Mouse (Mus musculus) neural tube, embryonic 15.5 days (tissue): ENCODE results near the gene Stpg4. TPM values are rescaled to one million over a fixed set of nuclear protein-coding genes. Genes with fewer than 3 reads are reported as not detected.
A peak's percentile ranks its signal among the peaks of the same experiment; 100 is the strongest.

Experiments
- ATAC-seq: fragments of 200-750 bp; cut with Nextera tagmentation; 2 replicates; pipeline ENCODE4 v1.8.0; 2017; ENCODE audit warnings: mild to moderate bottlenecking, moderate TSS enrichment, moderate library complexity; ENCODE audit not compliant: low FRiP score
- H3K27ac ChIP-seq: fragments of 300-500 bp; sonication (generic); replicated peaks from 2 replicates; pipeline ENCODE4 v1.5.1; 2015; ENCODE audit warnings: mild to moderate bottlenecking, inconsistent platforms
- H3K27me3 ChIP-seq: fragments of 300-500 bp; sonication (generic); replicated peaks from 2 replicates; pipeline ENCODE4 v1.6.1; 2015; ENCODE audit warnings: inconsistent platforms
- H3K36me3 ChIP-seq: fragments of 300-500 bp; sonication (generic); 2 replicates; pipeline ENCODE4 v1.6.1; 2015; ENCODE audit warnings: inconsistent platforms
- H3K4me1 ChIP-seq: fragments of 300-500 bp; sonication (generic); 2 replicates; pipeline ENCODE4 v1.6.1; 2015; ENCODE audit warnings: inconsistent platforms
- H3K4me2 ChIP-seq: fragments of 300-500 bp; sonication (generic); 2 replicates; pipeline ENCODE4 v1.6.1; 2015; ENCODE audit warnings: inconsistent platforms, mild to moderate bottlenecking, moderate library complexity
- H3K4me3 ChIP-seq: fragments of 300-500 bp; sonication (generic); replicated peaks from 2 replicates; pipeline ENCODE4 v1.5.1; 2015; ENCODE audit warnings: mild to moderate bottlenecking, inconsistent platforms
- H3K9ac ChIP-seq: fragments of 300-500 bp; sonication (generic); replicated peaks from 2 replicates; pipeline ENCODE4 v1.6.1; 2015; ENCODE audit warnings: mild to moderate bottlenecking, inconsistent platforms
- H3K9me3 ChIP-seq: fragments of 300-500 bp; sonication (generic); replicated peaks from 2 replicates; pipeline ENCODE4 v1.6.1; 2016; ENCODE audit warnings: inconsistent platforms
- WGBS: fragments of 180-500 bp; shearing (Covaris S2); methylation state at CpG from one replicate; pipeline ENCODE4 v1.1.7; 2015; ENCODE audit warnings: mixed read lengths; 5-methylcytosine and 5-hydroxymethylcytosine counted together
- polyA plus RNA-seq: library from polyadenylated mRNA; unstranded; fragments of >200 nt; fragmentation: Nextera tagmentation; extraction: Ambion mirVana; gene quantifications from 2 replicates; pipeline ENCODE4 v1.2.1, GENCODE M21; 2015

The Stpg4 gene
- polyA plus RNA-seq, 1 experiment from 2014 or later, result 0.26 TPM

DNA sequence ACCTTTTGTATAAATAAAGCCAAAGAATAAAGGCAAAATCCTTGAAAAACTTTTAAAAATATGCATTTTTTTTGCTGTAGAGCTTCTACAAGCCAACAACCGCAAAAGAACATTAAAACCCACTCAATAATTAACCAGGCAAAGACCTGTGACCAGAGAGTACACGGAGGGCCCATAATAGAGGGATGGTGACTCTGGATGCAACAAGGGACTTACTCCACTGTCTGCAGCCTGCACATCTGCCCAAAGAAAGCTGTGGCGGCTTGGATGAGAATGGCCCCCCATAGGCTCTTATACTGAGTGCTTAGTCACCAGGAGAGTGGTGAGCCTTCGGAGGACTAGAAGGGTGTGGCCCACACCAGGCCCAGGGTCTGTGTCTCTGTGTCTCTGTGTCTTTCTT lies 24.1 kb downstream of the Stpg4 start:
- Histone ChIP-seq H3K36me3 (no peaks in the 10 kb centered on the region), H3K9ac (no peak overlapping the region), H3K4me2 (no peak overlapping the region), H3K9me3 (no peaks in the 10 kb centered on the region), H3K27me3 (no peaks in the 10 kb centered on the region), H3K27ac (no peak overlapping the region), H3K4me1 (no peaks in the 10 kb centered on the region), H3K4me3 (no peak overlapping the region)
- 64% methylated on average over 4 of the region's 4 CpGs for WGBS
- ATAC-seq, result no peak

DNA sequence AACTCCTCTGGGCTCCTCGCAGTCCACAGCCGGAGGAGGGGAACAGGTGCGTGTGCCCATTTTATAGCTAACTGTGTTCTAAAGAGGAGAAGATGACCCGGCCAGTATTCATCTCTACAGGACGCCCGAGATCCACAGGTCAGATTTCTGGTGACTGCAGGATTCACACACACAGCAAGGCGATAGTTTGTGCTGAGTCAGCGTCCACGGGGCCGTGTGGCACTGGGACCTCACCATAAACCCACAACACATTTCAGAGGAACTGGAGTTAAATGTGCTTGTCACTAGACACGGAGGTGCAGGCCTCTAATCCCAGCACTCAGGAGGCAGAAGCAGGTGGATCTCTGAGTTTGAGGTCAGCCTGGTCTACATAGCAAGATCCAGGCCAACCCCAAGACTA lies 25.1 kb downstream of the Stpg4 start:
- Histone ChIP-seq H3K9me3 (no peaks in the 10 kb centered on the region), H3K27ac (no peak overlapping the region)
- ATAC-seq, result no peak

DNA sequence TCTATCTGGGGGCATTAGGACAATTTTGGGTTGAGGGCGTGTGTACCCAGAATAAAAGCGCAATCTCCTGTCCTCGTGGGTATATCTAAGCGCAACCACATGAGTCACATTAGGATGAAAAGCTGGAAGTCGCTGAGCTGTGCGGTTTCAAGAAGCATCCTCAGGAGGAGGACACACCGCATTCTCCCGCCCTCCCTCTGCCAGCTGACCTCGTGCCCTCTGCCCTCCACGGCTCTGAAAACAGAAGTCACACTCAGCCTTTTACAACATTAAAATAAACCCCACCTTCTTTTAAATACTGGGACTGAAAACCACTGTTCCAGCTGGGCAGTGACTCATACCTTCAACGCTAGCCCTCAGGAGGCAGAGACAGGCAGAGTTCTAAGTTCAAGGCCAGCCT lies 30.5 kb downstream of the Stpg4 start:
- WGBS, result 75% methylated on average over 11 of the region's 11 CpGs
- Histone ChIP-seq H3K4me3 (no peak overlapping the region), H3K4me2 (no peak overlapping the region), H3K36me3 (no peaks in the 10 kb centered on the region), H3K9ac (no peak overlapping the region), H3K4me1 (no peaks in the 10 kb centered on the region), H3K9me3 (no peaks in the 10 kb centered on the region), H3K27ac (no peak overlapping the region), H3K27me3 (no peaks in the 10 kb centered on the region)
- no peak for ATAC-seq

More for the DNA sequence above, 25.1 kb downstream of the Stpg4 start:
- Histone ChIP-seq H3K4me3 (no peak overlapping the region), H3K4me1 (no peaks in the 10 kb centered on the region), H3K4me2 (no peak overlapping the region), H3K9ac (no peak overlapping the region), H3K36me3 (no peaks in the 10 kb centered on the region), H3K27me3 (no peaks in the 10 kb centered on the region)
- WGBS, result 88% methylated on average over 11 of the region's 11 CpGs

DNA sequence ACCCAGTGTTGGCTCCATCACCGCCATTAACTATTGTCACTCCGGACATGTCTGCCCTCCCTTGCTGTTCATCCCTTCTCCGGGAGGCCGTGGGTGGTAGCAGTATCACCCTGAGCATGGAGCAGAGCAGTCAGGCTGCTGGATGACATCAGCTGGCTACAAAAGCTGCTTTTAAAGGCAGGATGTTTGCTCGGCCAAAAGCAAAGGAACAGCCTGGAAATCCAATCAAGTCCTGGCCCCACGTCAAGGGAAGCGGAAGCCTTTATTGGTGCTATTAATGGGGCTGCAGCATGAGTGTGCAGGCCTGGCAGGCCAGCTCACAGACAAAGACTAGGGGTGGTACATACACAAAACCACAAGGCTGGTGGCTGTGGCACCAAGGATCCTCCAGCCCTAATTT lies 36.3 kb downstream of the Stpg4 start:
- no peak for ATAC-seq
- H3K4me3 ChIP-seq, result no peak overlapping the region

DNA sequence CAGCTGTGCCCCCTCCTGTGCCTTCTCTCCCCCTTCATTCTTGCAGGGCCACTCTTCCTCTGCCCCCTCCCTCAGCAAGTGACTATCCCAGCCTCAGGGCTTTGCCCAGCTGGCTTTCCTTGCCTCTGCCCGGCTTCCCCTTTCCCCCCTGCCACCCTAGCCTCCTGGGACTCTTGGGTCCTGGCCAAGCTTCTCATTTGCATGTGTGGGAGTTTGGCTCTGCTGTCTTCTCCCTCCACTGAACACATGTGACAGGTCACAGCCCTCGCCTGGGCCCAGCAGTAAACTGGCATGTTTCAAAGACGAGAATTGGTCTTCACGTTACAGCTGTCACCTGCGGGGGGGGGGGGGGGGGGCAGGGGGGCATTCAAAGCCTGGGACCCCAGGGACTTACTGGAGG lies 40.5 kb downstream of the Stpg4 start:
- Histone ChIP-seq H3K27me3 (no peaks in the 10 kb centered on the region), H3K4me1 (peaks cover 7% of the 10 kb centered on the region; the same call in 1 of the 2 replicates), H3K4me2 (no peak overlapping the region), H3K9ac (no peak overlapping the region), H3K9me3 (no peaks in the 10 kb centered on the region), H3K36me3 (no peaks in the 10 kb centered on the region), H3K4me3 (no peak overlapping the region), H3K27ac (no peak overlapping the region)
- ATAC-seq, result no peak
- WGBS, result 22% methylated on average over 5 of the region's 5 CpGs

More for the DNA sequence above, 36.3 kb downstream of the Stpg4 start:
- no peak overlapping the region for H3K4me2 ChIP-seq
- H3K27ac ChIP-seq, result peak overlapping the region; percentile 45; the same call in 1 of the 2 replicates
- 44% methylated on average over 7 of the region's 7 CpGs for WGBS
- H3K36me3 ChIP-seq, result no peaks in the 10 kb centered on the region
- peaks cover 7% of the 10 kb centered on the region; the same call in 1 of the 2 replicates for H3K4me1 ChIP-seq
- H3K27me3 ChIP-seq, result no peaks in the 10 kb centered on the region
- H3K9ac ChIP-seq, result no peak overlapping the region
- H3K9me3 ChIP-seq, result no peaks in the 10 kb centered on the region

DNA sequence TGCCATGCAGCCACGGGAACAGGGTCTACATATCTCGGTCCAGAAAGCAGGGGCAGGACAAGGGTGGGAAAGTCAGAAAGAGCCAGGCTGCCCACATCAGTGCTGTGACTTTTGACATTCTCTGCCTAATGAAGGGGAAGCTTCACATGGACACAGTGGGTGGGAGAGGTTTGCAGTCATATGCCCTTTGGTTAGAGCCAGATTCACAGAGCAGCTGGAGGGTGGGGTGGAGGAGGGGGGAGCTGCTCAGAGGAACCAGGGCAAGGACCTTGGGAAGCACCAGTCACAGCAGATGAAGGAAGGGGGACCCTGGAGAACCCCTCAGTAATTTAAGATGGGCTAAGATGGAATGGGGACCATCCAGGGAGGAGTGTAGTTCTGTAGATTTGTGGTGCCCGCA lies 41.7 kb downstream of the Stpg4 start:
- no peak overlapping the region for H3K4me3 ChIP-seq
- WGBS, result 75% methylated on average over 3 of the region's 3 CpGs
- no peaks in the 10 kb centered on the region for H3K36me3 ChIP-seq
- no peaks in the 10 kb centered on the region for H3K9me3 ChIP-seq
- no peak overlapping the region for H3K9ac ChIP-seq
- no peak overlapping the region for H3K27ac ChIP-seq
- H3K4me1 ChIP-seq, result peaks cover 5% of the 10 kb centered on the region; the same call in 1 of the 2 replicates
- no peaks in the 10 kb centered on the region for H3K27me3 ChIP-seq
- ATAC-seq, result no peak
- H3K4me2 ChIP-seq, result no peak overlapping the region

DNA sequence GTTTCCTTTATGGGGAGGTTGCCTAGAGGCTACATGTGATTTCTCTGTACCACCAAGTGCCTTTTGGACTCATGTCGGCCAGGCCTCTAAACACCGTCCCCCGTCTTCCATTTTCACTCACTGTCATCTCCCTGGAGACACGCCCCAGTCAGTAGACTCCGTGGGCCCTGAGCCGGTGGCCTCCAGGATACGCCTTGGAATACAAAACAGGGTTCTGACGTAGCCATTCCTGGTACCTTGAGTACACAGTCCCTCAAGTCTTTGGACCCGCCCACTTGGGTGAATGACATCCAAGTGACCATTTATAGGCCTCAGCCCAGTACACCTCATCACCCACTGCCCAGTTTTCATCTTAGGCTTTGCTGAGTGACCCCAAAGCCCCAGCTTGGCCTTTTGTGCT lies 46.9 kb downstream of the Stpg4 start:
- Histone ChIP-seq H3K27me3 (no peaks in the 10 kb centered on the region), H3K4me2 (no peak overlapping the region), H3K9ac (no peak overlapping the region), H3K4me3 (no peak overlapping the region), H3K4me1 (peaks cover 47% of the 10 kb centered on the region), H3K36me3 (no peaks in the 10 kb centered on the region), H3K27ac (no peak overlapping the region), H3K9me3 (no peaks in the 10 kb centered on the region)
- WGBS, result 71% methylated on average over 9 of the region's 9 CpGs
- ATAC-seq, result no peak

DNA sequence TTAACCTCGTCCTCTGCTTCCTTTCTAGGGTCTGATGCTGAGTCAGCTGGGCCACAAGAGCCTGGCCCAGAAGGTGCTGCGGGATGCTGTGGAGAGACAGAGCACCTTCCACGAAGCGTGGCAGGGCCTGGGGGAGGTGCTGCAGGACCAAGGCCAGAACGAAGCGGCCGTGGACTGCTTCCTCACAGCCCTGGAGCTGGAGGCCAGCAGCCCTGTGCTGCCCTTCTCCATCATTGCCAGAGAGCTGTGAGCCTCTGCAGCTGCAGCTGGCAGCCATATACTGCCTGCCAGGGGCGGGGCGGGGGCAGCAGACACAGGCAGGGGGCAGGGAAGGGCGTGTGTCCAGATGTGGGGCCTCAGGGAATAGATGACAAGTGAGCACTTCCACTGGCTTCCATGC lies 47.7 kb downstream of the Stpg4 start:
- Histone ChIP-seq H3K4me1 (peaks cover 47% of the 10 kb centered on the region), H3K4me2 (no peak overlapping the region), H3K36me3 (no peaks in the 10 kb centered on the region), H3K27ac (peak overlapping the region; percentile 80), H3K9ac (no peak overlapping the region), H3K27me3 (no peaks in the 10 kb centered on the region), H3K9me3 (no peaks in the 10 kb centered on the region), H3K4me3 (no peak overlapping the region)
- WGBS, result 44% methylated on average over 10 of the region's 10 CpGs
- ATAC-seq, result 0 out of 2 replicates have a peak, but pooled peaks have one; percentile 15

DNA sequence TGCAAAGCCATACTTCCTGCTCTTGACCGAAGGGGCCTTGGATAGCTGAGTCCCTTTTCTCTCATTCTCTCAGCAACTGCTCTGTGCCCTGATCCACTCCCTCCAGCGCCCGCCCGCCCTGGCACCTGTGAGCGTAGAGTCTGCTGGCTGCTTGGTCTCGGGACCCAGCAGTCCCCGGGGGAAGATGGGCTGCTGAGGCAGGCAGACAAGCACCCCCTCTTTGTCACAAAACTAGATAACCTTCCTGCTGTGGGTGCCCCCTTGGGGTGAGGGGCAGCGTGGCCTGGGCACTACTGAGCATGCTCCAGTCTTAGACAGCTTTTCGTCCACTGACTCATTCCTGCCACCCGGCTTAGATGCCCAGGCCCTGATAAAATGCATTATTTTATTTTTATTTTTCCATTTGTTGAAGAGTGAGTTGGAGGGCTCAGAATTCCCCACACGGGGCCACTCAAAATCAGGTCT lies 48.3 kb downstream of the Stpg4 start:
- no peak; the same call in 1 of the 2 replicates for ATAC-seq
- Histone ChIP-seq H3K27ac (peak overlapping the region; percentile 80), H3K4me1 (peaks cover 47% of the 10 kb centered on the region), H3K27me3 (no peaks in the 10 kb centered on the region), H3K36me3 (no peaks in the 10 kb centered on the region), H3K9me3 (no peaks in the 10 kb centered on the region), H3K4me2 (no peak overlapping the region), H3K9ac (no peak overlapping the region), H3K4me3 (no peak overlapping the region)
- WGBS, result 68% methylated on average over 11 of the region's 11 CpGs

DNA sequence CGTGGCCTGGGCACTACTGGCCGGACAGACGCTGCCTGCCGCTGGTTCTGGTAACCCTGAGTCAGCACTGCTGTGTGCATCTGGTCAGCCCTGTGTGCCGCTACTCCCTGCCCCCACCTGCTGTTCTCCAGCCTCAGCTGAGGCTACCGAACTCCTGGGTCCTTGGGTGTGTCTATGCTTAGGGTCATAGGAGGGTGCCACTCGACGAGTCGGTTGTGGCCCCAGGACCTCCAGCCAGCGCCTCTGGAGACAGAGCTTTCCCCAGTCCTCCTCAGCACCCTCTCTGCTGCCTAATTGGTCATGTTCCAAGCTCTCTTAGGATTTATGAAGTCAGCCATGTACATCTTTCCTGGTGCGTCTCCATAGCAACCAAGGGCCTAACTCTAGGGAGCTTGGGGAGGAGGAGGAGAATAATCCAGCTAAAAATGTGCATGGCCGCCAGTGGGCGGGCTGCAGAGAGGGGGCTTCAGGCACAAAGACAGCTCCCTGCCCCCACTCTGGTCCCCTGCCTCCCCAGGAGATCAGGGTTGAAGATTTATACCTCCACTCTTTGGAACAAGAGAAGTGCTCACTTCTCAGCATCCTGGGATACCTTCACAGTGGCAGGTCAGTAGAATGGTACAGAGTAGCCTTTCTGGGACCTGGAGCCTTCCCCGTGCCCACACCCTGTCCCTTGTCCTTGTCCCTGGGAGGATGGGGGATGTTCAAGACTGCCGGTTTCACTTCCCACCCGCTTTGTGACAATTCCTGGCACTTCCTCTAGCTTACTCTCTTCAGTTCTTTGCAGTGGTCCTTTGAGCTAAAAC lies 49.0 kb downstream of the Stpg4 start:
- 22% methylated on average over 16 of the region's 16 CpGs for WGBS

DNA sequence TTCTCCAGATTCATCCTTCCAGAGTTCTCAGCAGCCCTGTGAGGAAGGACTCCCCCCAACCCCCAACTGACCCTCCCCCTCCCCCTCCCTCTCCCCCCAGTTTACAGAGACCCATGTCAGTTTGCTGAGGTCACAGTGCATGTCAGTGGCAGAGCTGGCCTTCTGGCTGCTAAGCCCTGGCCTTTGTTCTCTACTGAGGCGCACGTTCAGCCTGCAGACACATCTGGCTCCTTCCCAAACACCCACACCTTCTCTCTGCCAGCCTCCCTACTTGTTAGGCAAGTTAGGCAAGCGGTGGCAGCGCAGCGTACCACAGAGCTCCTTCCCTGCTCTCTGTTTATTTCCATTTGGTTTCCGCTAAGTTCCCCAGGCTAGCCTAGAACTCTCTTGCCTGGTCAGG lies 50.0 kb downstream of the Stpg4 start:
- Histone ChIP-seq H3K4me1 (peaks cover 53% of the 10 kb centered on the region), H3K27ac (0 out of 2 replicates have a peak overlapping the region, but pooled peaks have one; percentile 80), H3K9ac (no peak overlapping the region), H3K36me3 (no peaks in the 10 kb centered on the region), H3K9me3 (no peaks in the 10 kb centered on the region), H3K4me2 (no peak overlapping the region), H3K4me3 (no peak overlapping the region), H3K27me3 (no peaks in the 10 kb centered on the region)
- no peak for ATAC-seq
- WGBS, result 57% methylated on average over 6 of the region's 6 CpGs

More for the DNA sequence above, 49.0 kb downstream of the Stpg4 start:
- Histone ChIP-seq H3K27ac (peak overlapping the region; percentile 80), H3K4me3 (no peak overlapping the region), H3K9me3 (no peaks in the 10 kb centered on the region), H3K4me2 (peak overlapping the region; percentile 11; the same call in 1 of the 2 replicates), H3K9ac (no peak overlapping the region), H3K27me3 (no peaks in the 10 kb centered on the region), H3K36me3 (no peaks in the 10 kb centered on the region), H3K4me1 (peaks cover 47% of the 10 kb centered on the region)
- peak; percentile 73; the same call in 1 of the 2 replicates for ATAC-seq

DNA sequence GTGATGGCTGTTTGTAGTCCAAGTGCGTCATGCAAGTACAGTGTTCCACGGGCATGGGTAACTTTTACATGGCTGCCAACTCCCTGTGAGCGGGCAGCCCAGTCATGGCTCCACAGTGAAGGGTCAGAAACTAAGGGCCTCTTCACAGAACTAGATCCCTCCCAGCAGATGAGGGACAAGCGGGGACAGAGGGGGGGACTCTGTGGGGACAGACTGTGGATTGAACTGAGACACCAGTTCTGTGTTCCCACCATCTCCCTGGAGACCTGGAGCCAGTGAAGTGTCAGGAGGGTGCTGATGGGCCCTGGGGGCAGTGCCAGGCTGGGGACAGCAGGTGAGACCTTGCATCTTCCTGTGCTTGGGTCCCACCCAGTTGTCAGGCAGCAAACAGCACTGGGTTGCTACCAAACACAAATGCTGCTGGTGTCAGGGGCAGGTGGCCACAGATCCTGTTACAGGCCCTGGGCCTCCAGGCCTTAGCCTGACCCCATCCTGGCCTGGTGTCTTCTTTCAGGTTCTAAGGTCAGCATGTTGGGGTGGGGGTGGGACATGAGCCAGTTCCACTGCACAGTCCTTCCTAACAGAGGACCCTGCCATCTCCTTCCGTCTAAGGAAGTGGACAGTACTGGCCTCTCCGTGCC lies 50.6 kb downstream of the Stpg4 start:
- Histone ChIP-seq H3K9ac (no peak overlapping the region), H3K4me2 (no peak overlapping the region), H3K27ac (no peak overlapping the region), H3K4me1 (peaks cover 59% of the 10 kb centered on the region), H3K9me3 (no peaks in the 10 kb centered on the region), H3K4me3 (no peak overlapping the region), H3K36me3 (no peaks in the 10 kb centered on the region), H3K27me3 (no peaks in the 10 kb centered on the region)
- WGBS, result 86% methylated on average over 6 of the region's 6 CpGs
- ATAC-seq, result no peak
